Mouse (Mus musculus) midbrain, embryonic 14.5 days (tissue): Measurements from ENCODE around the gene Cyth4. TPM values are rescaled to one million over a fixed set of nuclear protein-coding genes. Genes with fewer than 3 reads are reported as not detected.

Experiments used
- ATAC-seq: fragments of 200-750 bp; cut with Nextera tagmentation; 2 replicates; pipeline ENCODE4 v1.8.0; 2017; ENCODE audit warnings: moderate number of reproducible peaks, moderate library complexity; ENCODE audit not compliant: low FRiP score, low TSS enrichment
- DNase-seq: peaks from one replicate; pipeline ENCODE4 v3.0.0-alpha.2; 2015
- H3K27ac ChIP-seq: fragments of 300-500 bp; sonication (generic); replicated peaks from 2 replicates; pipeline ENCODE4 v1.5.1; 2014; ENCODE audit warnings: mild to moderate bottlenecking, low read depth, low read length, moderate library complexity
- H3K27me3 ChIP-seq: fragments of 300-500 bp; sonication (generic); 2 replicates; pipeline ENCODE4 v1.6.1; 2014; ENCODE audit warnings: low read length, control low read depth, mixed read lengths; ENCODE audit not compliant: control insufficient read depth, insufficient read depth
- H3K36me3 ChIP-seq: fragments of 300-500 bp; sonication (generic); 2 replicates; pipeline ENCODE4 v1.6.1; 2014; ENCODE audit warnings: low read length, control low read depth; ENCODE audit not compliant: control insufficient read depth, insufficient read depth
- H3K4me1 ChIP-seq: fragments of 300-500 bp; sonication (generic); 2 replicates; pipeline ENCODE4 v1.6.1; 2014; ENCODE audit warnings: mild to moderate bottlenecking, antibody characterized with exemption, low read length, control low read depth; ENCODE audit not compliant: control insufficient read depth, insufficient read depth
- H3K4me2 ChIP-seq: fragments of 300-500 bp; sonication (generic); 2 replicates; pipeline ENCODE4 v1.6.1; 2014; ENCODE audit warnings: mild to moderate bottlenecking, low read length, moderate library complexity
- H3K4me3 ChIP-seq: fragments of 300-500 bp; sonication (generic); replicated peaks from 2 replicates; pipeline ENCODE4 v1.5.1; 2014; ENCODE audit warnings: low read depth, low read length
- H3K9ac ChIP-seq: fragments of 300-500 bp; sonication (generic); replicated peaks from 2 replicates; pipeline ENCODE4 v1.6.1; 2014; ENCODE audit warnings: mild to moderate bottlenecking, low read length, moderate library complexity
- H3K9me3 ChIP-seq: fragments of 300-500 bp; sonication (generic); 2 replicates; pipeline ENCODE4 v1.6.1; 2016; ENCODE audit warnings: low read length, control low read depth, mixed read lengths; ENCODE audit not compliant: control insufficient read depth
- WGBS: fragments of 180-500 bp; shearing (Covaris S2); extraction: QIAGEN DNeasy Blood & Tissue Kit; methylation state at CpG from one replicate; pipeline ENCODE4 v1.1.7; 2014; 5-methylcytosine and 5-hydroxymethylcytosine counted together
- polyA plus RNA-seq: library from polyadenylated mRNA; unstranded; fragments of >200 nt; fragmentation: Nextera tagmentation; extraction: Ambion mirVana; gene quantifications from 2 replicates; pipeline ENCODE4 v1.2.1, GENCODE M21; 2014

Gene Cyth4
- polyA plus RNA-seq, 1 experiment from 2014 or later, result 2.3 TPM

GRCm38 (mm10) chr15:78599529-78600193, 2.8 kb downstream of the Cyth4 start:
- Histone ChIP-seq H3K4me2 (no peak overlapping the region), H3K9ac (no peak overlapping the region), H3K4me1 (no peaks in the 10 kb centered on the region), H3K4me3 (no peak overlapping the region), H3K27me3 (no peaks in the 10 kb centered on the region), H3K27ac (no peak overlapping the region), H3K36me3 (no peaks in the 10 kb centered on the region), H3K9me3 (no peaks in the 10 kb centered on the region)
- no peak for DNase-seq
- ATAC-seq, result no peak
- WGBS, result 84% methylated on average over 13 of the region's 13 CpGs

- DNase-seq (no peak), ATAC-seq (no peak)
- Histone ChIP-seq H3K9ac (no peak overlapping the region), H3K4me2 (no peak overlapping the region), H3K9me3 (no peaks in the 10 kb centered on the region), H3K36me3 (no peaks in the 10 kb centered on the region), H3K4me1 (no peaks in the 10 kb centered on the region), H3K27ac (no peak overlapping the region), H3K4me3 (no peak overlapping the region), H3K27me3 (no peaks in the 10 kb centered on the region)
- 76% methylated on average over 6 of the region's 6 CpGs for WGBS
Measured at GRCm38 (mm10) chr15:78601180-78601579, 4.3 kb downstream of the Cyth4 start.

GRCm38 (mm10) chr15:78604255-78604654, 7.4 kb downstream of the Cyth4 start:
- no peak overlapping the region for H3K4me3 ChIP-seq
- no peak overlapping the region for H3K9ac ChIP-seq
- no peak overlapping the region for H3K4me2 ChIP-seq
- no peaks in the 10 kb centered on the region for H3K9me3 ChIP-seq
- H3K27ac ChIP-seq, result no peak overlapping the region
- 74% methylated on average over 6 of the region's 6 CpGs for WGBS
- H3K27me3 ChIP-seq, result no peaks in the 10 kb centered on the region
- H3K36me3 ChIP-seq, result no peaks in the 10 kb centered on the region
- no peaks in the 10 kb centered on the region for H3K4me1 ChIP-seq
- ATAC-seq (no peak), DNase-seq (no peak)

GRCm38 (mm10) chr15:78605371-78605791, 8.5 kb downstream of the Cyth4 start:
- WGBS, result 59% methylated on average over 3 of the region's 3 CpGs
- DNase-seq (no peak), ATAC-seq (no peak)
- H3K9me3 ChIP-seq, result no peaks in the 10 kb centered on the region
- H3K9ac ChIP-seq, result no peak overlapping the region
- H3K4me2 ChIP-seq, result no peak overlapping the region
- no peaks in the 10 kb centered on the region for H3K36me3 ChIP-seq
- H3K27ac ChIP-seq, result no peak overlapping the region
- H3K4me1 ChIP-seq, result no peaks in the 10 kb centered on the region
- no peaks in the 10 kb centered on the region for H3K27me3 ChIP-seq
- no peak overlapping the region for H3K4me3 ChIP-seq

GRCm38 (mm10) chr15:78606059-78606458, 9.2 kb downstream of the Cyth4 start:
- WGBS, result 88% methylated on average over 6 of the region's 6 CpGs
- Histone ChIP-seq H3K27me3 (no peaks in the 10 kb centered on the region), H3K9ac (no peak overlapping the region), H3K4me3 (no peak overlapping the region), H3K27ac (no peak overlapping the region), H3K4me1 (peaks cover 1% of the 10 kb centered on the region; the same call in 1 of the 2 replicates), H3K36me3 (no peaks in the 10 kb centered on the region), H3K4me2 (no peak overlapping the region), H3K9me3 (no peaks in the 10 kb centered on the region)
- ATAC-seq (no peak), DNase-seq (peak; percentile 32)

- 76% methylated on average over 4 of the region's 4 CpGs for WGBS
Measured at GRCm38 (mm10) chr15:78607463-78607862, 10.6 kb downstream of the Cyth4 start.

DNA sequence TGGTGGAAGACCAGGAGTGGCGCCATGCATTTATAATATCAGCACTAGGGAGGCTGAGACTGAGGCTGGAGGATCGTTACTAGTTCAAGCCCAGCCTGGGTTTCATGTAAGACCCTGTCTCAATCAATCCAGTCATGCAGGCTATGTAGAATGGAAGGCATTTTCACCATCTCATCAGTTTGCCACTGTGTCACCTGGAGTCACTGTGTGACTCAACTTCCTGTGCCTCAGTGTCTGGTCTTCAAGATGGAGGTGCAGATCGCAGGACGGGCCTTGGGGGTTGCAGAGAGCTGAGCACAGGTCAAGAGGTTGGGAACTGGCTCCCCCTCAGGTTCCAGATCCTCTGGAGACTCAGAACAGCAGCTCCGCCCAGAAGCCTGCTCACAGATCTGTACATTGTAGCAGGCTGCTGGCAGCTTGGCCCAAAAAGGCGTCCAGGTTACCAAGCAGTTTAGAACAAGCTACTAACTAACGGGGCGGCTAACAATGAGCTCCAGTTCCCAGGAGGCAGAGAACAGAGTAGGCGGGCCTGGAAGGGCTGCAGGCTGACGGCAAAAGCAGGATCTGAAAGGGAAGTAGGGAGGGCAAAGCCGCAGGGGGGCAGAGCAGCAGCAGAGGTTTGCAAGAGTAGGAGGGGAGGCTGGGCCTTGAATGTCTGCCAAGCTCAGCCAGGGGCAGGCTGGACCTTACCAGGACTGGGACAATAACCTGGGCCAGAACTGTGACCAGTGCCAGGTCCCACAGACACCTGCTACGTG, 14.0 kb downstream of the Cyth4 start:
- no peak; the same call in 1 of the 2 replicates for ATAC-seq

More at GRCm38 (mm10) chr15:78607463-78607862, 10.6 kb downstream of the Cyth4 start:
- no peak for ATAC-seq
- Histone ChIP-seq H3K4me2 (no peak overlapping the region), H3K27me3 (no peaks in the 10 kb centered on the region), H3K27ac (no peak overlapping the region), H3K4me1 (peaks cover 6% of the 10 kb centered on the region; the same call in 1 of the 2 replicates), H3K9me3 (no peaks in the 10 kb centered on the region), H3K9ac (no peak overlapping the region), H3K36me3 (no peaks in the 10 kb centered on the region), H3K4me3 (no peak overlapping the region)
- no peak for DNase-seq

DNA sequence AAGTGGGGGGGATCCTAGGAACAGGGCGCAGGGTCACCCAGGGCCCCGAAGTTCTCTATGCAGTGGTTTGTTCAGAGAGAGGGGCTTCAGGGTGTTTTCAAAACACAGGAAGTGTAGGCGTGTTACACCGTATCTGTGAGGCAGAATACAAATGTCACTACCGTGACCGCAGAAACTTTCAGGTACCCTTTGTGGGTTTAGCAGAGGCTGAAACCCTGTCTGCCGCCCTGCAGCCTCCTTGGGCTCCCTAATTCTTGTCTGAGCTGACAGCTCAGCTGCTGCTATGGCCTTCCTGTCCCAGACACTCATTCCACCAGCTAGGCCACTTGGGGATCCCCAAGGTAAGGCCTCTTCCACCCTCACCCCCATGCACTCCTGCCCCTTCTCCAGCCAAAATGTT, 17.7 kb downstream of the Cyth4 start:
- H3K4me1 ChIP-seq, result peaks cover 6% of the 10 kb centered on the region; the same call in 1 of the 2 replicates
- no peaks in the 10 kb centered on the region for H3K9me3 ChIP-seq
- WGBS, result 94% methylated on average over 7 of the region's 7 CpGs
- H3K27ac ChIP-seq, result no peak overlapping the region
- H3K4me2 ChIP-seq, result no peak overlapping the region
- no peak overlapping the region for H3K9ac ChIP-seq
- no peak overlapping the region for H3K4me3 ChIP-seq
- no peak for DNase-seq
- no peak for ATAC-seq
- H3K27me3 ChIP-seq, result no peaks in the 10 kb centered on the region
- no peaks in the 10 kb centered on the region for H3K36me3 ChIP-seq

More for the DNA sequence above, 14.0 kb downstream of the Cyth4 start:
- peak; percentile 59 for DNase-seq
- Histone ChIP-seq H3K27ac (peak overlapping the region; percentile 26; the same call in 1 of the 2 replicates), H3K27me3 (no peaks in the 10 kb centered on the region), H3K9me3 (no peaks in the 10 kb centered on the region), H3K4me1 (peaks cover 6% of the 10 kb centered on the region; the same call in 1 of the 2 replicates), H3K36me3 (no peaks in the 10 kb centered on the region), H3K9ac (no peak overlapping the region; the same call in 1 of the 2 replicates), H3K4me2 (no peak overlapping the region), H3K4me3 (no peak overlapping the region)
- WGBS, result 32% methylated on average over 12 of the region's 12 CpGs
